Mouse (Mus musculus) heart, adult 2 months (tissue): ENCODE measurements around the gene Wdr83os.

Experiments used
- CTCF ChIP-seq: fragments of 200-600 bp; IDR thresholded peaks from 2 replicates; pipeline ENCODE4 v1.8.1; 2022; ENCODE audit warnings: antibody characterized with exemption, mild to moderate bottlenecking, moderate library complexity
- EP300 ChIP-seq: fragments of 200-500 bp; IDR thresholded peaks from 2 replicates; pipeline ENCODE4 v1.6.1; 2011; ENCODE audit warnings: low read depth, low read length, control low read depth; ENCODE audit not compliant: insufficient read depth
- POLR2A ChIP-seq: fragments of 200-500 bp; IDR thresholded peaks from 2 replicates; pipeline ENCODE4 v1.6.1; 2011; ENCODE audit warnings: mild to moderate bottlenecking, low read depth, low read length, control low read depth; ENCODE audit not compliant: insufficient read depth

- TF ChIP-seq CTCF (no peak), EP300 (no peak), POLR2A (no peak)
Observed at GRCm38 (mm10) chr8:85072364-85072929, 8.1 kb upstream of the Wdr83os start.
